Mouse (Mus musculus): ENCODE measurements at regions not wholly inside any gene's neighbourhood (a gene's known extent, or its start where the extent isn't known, plus 50 kb on each side); places are given as distances from the start of the nearest gene placed in this dataset.

- no peak for DNase-seq (ENCODE audit: low read depth in 2 of 2, low spot score in 2 of 2)
Measured at GRCm38 (mm10) chr1:155472112-155472955, 55.1 kb upstream of the Xpr1 start.

- no peak for DNase-seq (ENCODE audit: low read depth in 2 of 2, low spot score in 2 of 2)
Measured at GRCm38 (mm10) chr1:155472956-155473646, 55.9 kb upstream of the Xpr1 start.

GRCm38 (mm10) chr1:155474973-155475372 is 57.8 kb upstream of the Xpr1 start:
- DNase-seq (ENCODE audit: low read depth in 2 of 2, low spot score in 2 of 2) = no peak

- peak; percentile 1 to 28 for DNase-seq (ENCODE audit: low read depth in 2 of 2, low spot score in 2 of 2)
Measured at GRCm38 (mm10) chr1:155476237-155476636, 59.0 kb upstream of the Xpr1 start.

GRCm38 (mm10) chr1:155482148-155482547 is 64.9 kb upstream of the Xpr1 start:
- DNase-seq (ENCODE audit: low read depth in 2 of 2, low spot score in 2 of 2) = no peak

GRCm38 (mm10) chr1:155482760-155483159 is 65.5 kb upstream of the Xpr1 start:
- DNase-seq (ENCODE audit: low read depth in 2 of 2, low spot score in 2 of 2) = no peak

GRCm38 (mm10) chr1:155483693-155484092 is 66.5 kb upstream of the Xpr1 start:
- DNase-seq (ENCODE audit: low read depth in 2 of 2, low spot score in 2 of 2) = no peak

- no peak for DNase-seq (ENCODE audit: low read depth in 2 of 2, low spot score in 2 of 2)
Measured at GRCm38 (mm10) chr1:155487796-155488195, 70.1 kb upstream of the Acbd6 start.

- DNase-seq (ENCODE audit: low read depth in 2 of 2, low spot score in 2 of 2) = no peak
Measured at GRCm38 (mm10) chr1:155488966-155489661, 68.8 kb upstream of the Acbd6 start.

GRCm38 (mm10) chr1:155490131-155490530 is 67.8 kb upstream of the Acbd6 start:
- DNase-seq (ENCODE audit: low read depth in 2 of 2, low spot score in 2 of 2) = no peak

GRCm38 (mm10) chr1:155491205-155492026 is 66.5 kb upstream of the Acbd6 start:
- no peak for DNase-seq (ENCODE audit: low read depth in 2 of 2, low spot score in 2 of 2)

- no peak for DNase-seq (ENCODE audit: low read depth in 2 of 2, low spot score in 2 of 2)
Measured at GRCm38 (mm10) chr1:155493333-155493732, 64.6 kb upstream of the Acbd6 start.

GRCm38 (mm10) chr1:155493799-155494198 is 64.1 kb upstream of the Acbd6 start:
- DNase-seq (ENCODE audit: low read depth in 2 of 2, low spot score in 2 of 2) = no peak

GRCm38 (mm10) chr1:155494347-155494746 is 63.6 kb upstream of the Acbd6 start:
- no peak for DNase-seq (ENCODE audit: low read depth in 2 of 2, low spot score in 2 of 2)

- DNase-seq (ENCODE audit: low read depth in 2 of 2, low spot score in 2 of 2) = no peak
Measured at GRCm38 (mm10) chr1:155499735-155500134, 58.2 kb upstream of the Acbd6 start.

- DNase-seq (ENCODE audit: low read depth in 2 of 2, low spot score in 2 of 2) = no peak
Measured at GRCm38 (mm10) chr1:155502867-155503266, 55.1 kb upstream of the Acbd6 start.

GRCm38 (mm10) chr1:155504581-155505328 is 53.2 kb upstream of the Acbd6 start:
- DNase-seq (ENCODE audit: low read depth in 2 of 2, low spot score in 2 of 2) = no peak

GRCm38 (mm10) chr1:155505361-155506077 is 52.4 kb upstream of the Acbd6 start:
- no peak for DNase-seq (ENCODE audit: low read depth in 2 of 2, low spot score in 2 of 2)

Measured in CD8-positive naive resting alpha-beta T cell, adult 2 months (primary cell).